In the genomic region with DNA sequence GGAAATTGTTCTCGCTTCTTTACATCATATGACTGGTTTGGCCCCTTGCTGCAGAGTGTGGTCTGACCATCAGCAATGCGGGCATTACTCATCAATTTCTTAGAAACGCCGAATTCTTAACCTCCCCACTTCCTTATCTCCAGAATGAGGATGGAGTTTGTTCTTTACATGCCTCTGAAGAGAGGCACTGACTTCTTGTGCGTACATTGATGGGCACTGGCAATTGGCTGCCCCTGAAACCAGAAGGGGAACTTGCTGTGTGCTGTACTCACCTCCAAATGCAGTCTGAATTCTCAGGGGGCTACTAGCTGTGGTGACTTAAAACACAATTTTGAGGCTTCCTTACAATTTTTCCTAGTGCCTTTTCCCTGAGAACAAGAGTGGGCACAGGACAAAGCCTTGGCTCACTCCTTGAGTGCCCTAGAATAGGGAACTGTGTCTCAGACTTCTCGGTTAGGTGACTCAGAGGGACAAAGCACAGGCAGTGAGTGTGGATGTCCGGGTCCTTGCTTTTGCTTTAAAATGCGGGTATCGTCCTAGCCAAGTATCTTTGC, we compare ENCODE assay signal across 17 mouse cellular contexts.
DNase-seq lines count a peak whose midpoint lies in the region; ATAC-seq and TF ChIP-seq lines count a peak whose summit lies in the region.
"Had no signal": no experiment of that assay in that cellular context is flagged by ENCODE, and none has a peak within 500 bp of the region (broad histone marks: within the 10 kb centered on the region; RNA-seq: fewer than 3 reads in every experiment).

No protein-coding gene starts in this region.

- peak; percentile 48 for ATAC-seq in liver, postnatal 0 days
- no peak for ATAC-seq in liver, embryonic 12.5 days
- ATAC-seq in limb, embryonic 12.5 days (ENCODE audit: insufficient number of reproducible peaks, insufficient read depth, low FRiP score, low TSS enrichment, low read depth), result no peak
- no peak for ATAC-seq in forebrain, embryonic 12.5 days (ENCODE audit: low FRiP score)

- no peak for TF ChIP-seq POLR2A in bone marrow, adult 2 months (IDR thresholded peaks at IDR 0.05; ENCODE audit: borderline replicate concordance, control insufficient read depth, low read depth, low read length)

- WGBS in liver, postnatal 0 days (ENCODE audit: insufficient replicate concordance), result 31% methylated on average over 9 of the region's 9 CpGs
- whole genome bisulfite sequencing in liver, embryonic 12.5 days (ENCODE audit: insufficient replicate concordance), result 31% methylated on average over 9 of the region's 9 CpGs
- WGBS in bone marrow, adult 2 months, result 10% methylated on average over 9 of the region's 9 CpGs
- WGBS in limb, embryonic 12.5 days, result 78% methylated on average over 9 of the region's 9 CpGs
- WGBS in forebrain, embryonic 12.5 days, result 91% methylated on average over 9 of the region's 9 CpGs

- no peaks in the 10 kb centered on the region for H3K9me3 ChIP-seq in liver, postnatal 0 days (ENCODE audit: low read length)
- no peaks in the 10 kb centered on the region for H3K9me3 ChIP-seq in liver, embryonic 12.5 days (replicated peaks)
- H3K9me3 ChIP-seq in limb, embryonic 12.5 days, result no peaks in the 10 kb centered on the region
- H3K9me3 ChIP-seq in megakaryocyte, embryonic 14.5 days, result no peaks in the 10 kb centered on the region
- H3K9me3 ChIP-seq in forebrain, embryonic 12.5 days, result no peaks in the 10 kb centered on the region
- H3K9me3 ChIP-seq: liver, embryonic 13.5 days had no signal

- no peak for TF ChIP-seq EP300 in liver, postnatal 0 days (IDR thresholded peaks at IDR 0.05; ENCODE audit: low read depth)

- H3K9ac ChIP-seq in liver, postnatal 0 days (replicated peaks), result no peak overlapping the region
- no peak overlapping the region for H3K9ac ChIP-seq in liver, embryonic 12.5 days
- H3K9ac ChIP-seq in limb, embryonic 12.5 days (replicated peaks), result no peak overlapping the region
- no peak overlapping the region for H3K9ac ChIP-seq in forebrain, embryonic 12.5 days
- H3K9ac ChIP-seq: liver, embryonic 13.5 days had no signal

- peaks cover 67% of the 10 kb centered on the region for H3K27me3 ChIP-seq in liver, postnatal 0 days (ENCODE audit: insufficient read depth, low read length)
- peaks cover 3% of the 10 kb centered on the region; the same call in 1 of the 2 replicates for H3K27me3 ChIP-seq in liver, embryonic 12.5 days (replicated peaks)
- H3K27me3 ChIP-seq in limb, embryonic 12.5 days, result no peaks in the 10 kb centered on the region
- H3K27me3 ChIP-seq in megakaryocyte, embryonic 14.5 days (replicated peaks), result peaks cover 4% of the 10 kb centered on the region
- H3K27me3 ChIP-seq in forebrain, embryonic 12.5 days, result no peaks in the 10 kb centered on the region
- H3K27me3 ChIP-seq: liver, embryonic 13.5 days had no signal

- peak overlapping the region; percentile 51 for H3K27ac ChIP-seq in liver, postnatal 0 days (ENCODE audit: low read depth)
- no peak overlapping the region for H3K27ac ChIP-seq in liver, embryonic 12.5 days
- H3K27ac ChIP-seq in bone marrow, adult 2 months (ENCODE audit: control insufficient read depth, insufficient read depth, low read depth, low read length, poor library complexity), result peak overlapping the region; percentile 90
- H3K27ac ChIP-seq in limb, embryonic 12.5 days, result peak overlapping the region; percentile 89
- no peak overlapping the region for H3K27ac ChIP-seq in forebrain, embryonic 12.5 days
- H3K27ac ChIP-seq: liver, embryonic 13.5 days; stomach, postnatal 0 days had no signal

- TF ChIP-seq CTCF in liver, postnatal 0 days (IDR thresholded peaks at IDR 0.05; ENCODE audit: low read depth), result no peak
- no peak for TF ChIP-seq CTCF in bone marrow, adult 2 months (IDR thresholded peaks at IDR 0.05; ENCODE audit: control insufficient read depth, insufficient read depth, low read length)

- H3K4me3 ChIP-seq in liver, postnatal 0 days (ENCODE audit: low read depth, low read length), result no peak overlapping the region
- no peak overlapping the region for H3K4me3 ChIP-seq in liver, embryonic 12.5 days
- no peak overlapping the region for H3K4me3 ChIP-seq in bone marrow, adult 2 months (replicated peaks; ENCODE audit: control insufficient read depth, low read depth, low read length)
- no peak overlapping the region for H3K4me3 ChIP-seq in limb, embryonic 12.5 days (replicated peaks)
- H3K4me3 ChIP-seq in megakaryocyte, embryonic 14.5 days (replicated peaks), result peak overlapping the region; percentile 79
- no peak overlapping the region for H3K4me3 ChIP-seq in forebrain, embryonic 12.5 days (replicated peaks)
- H3K4me3 ChIP-seq: liver, embryonic 13.5 days had no signal

- H3K4me1 ChIP-seq in liver, postnatal 0 days (ENCODE audit: insufficient read depth), result peaks cover 12% of the 10 kb centered on the region
- no peaks in the 10 kb centered on the region for H3K4me1 ChIP-seq in liver, embryonic 12.5 days
- peaks cover 12% of the 10 kb centered on the region; the same call in 1 of the 2 replicates for H3K4me1 ChIP-seq in bone marrow, adult 2 months (ENCODE audit: control insufficient read depth, insufficient read depth, low read length)
- H3K4me1 ChIP-seq in limb, embryonic 12.5 days (replicated peaks), result peaks cover 56% of the 10 kb centered on the region
- peaks cover 88% of the 10 kb centered on the region for H3K4me1 ChIP-seq in megakaryocyte, embryonic 14.5 days
- H3K4me1 ChIP-seq in forebrain, embryonic 12.5 days, result peaks cover 15% of the 10 kb centered on the region
- H3K4me1 ChIP-seq: liver, embryonic 13.5 days had no signal

- H3K4me2 ChIP-seq in liver, postnatal 0 days (ENCODE audit: low read depth, low read length), result no peak overlapping the region
- H3K4me2 ChIP-seq in liver, embryonic 12.5 days, result no peak overlapping the region
- peak overlapping the region; percentile 19; the same call in 1 of the 2 replicates for H3K4me2 ChIP-seq in limb, embryonic 12.5 days
- H3K4me2 ChIP-seq in forebrain, embryonic 12.5 days, result no peak overlapping the region
- H3K4me2 ChIP-seq: heart, embryonic 11.5 days; liver, embryonic 13.5 days had no signal

- no peak for DNase-seq in liver, postnatal 0 days
- no peak for DNase-seq in urinary bladder, postnatal 25 days (ENCODE audit: low spot score)
- no peak for DNase-seq in gastrocnemius, adult 18-20 months (ENCODE audit: low spot score)
- DNase-seq: adrenal gland, postnatal 14 days; cerebellum, adult 8-10 months; gastrocnemius, postnatal 25 days; kidney, adult 8-10 months; kidney, postnatal 36 days; liver, embryonic 13.5 days; thymus, postnatal 25 days had no signal

- no peaks in the 10 kb centered on the region for H3K36me3 ChIP-seq in liver, postnatal 0 days (replicated peaks; ENCODE audit: insufficient read depth, low read length)
- no peaks in the 10 kb centered on the region for H3K36me3 ChIP-seq in liver, embryonic 12.5 days
- H3K36me3 ChIP-seq in limb, embryonic 12.5 days, result no peaks in the 10 kb centered on the region
- no peaks in the 10 kb centered on the region for H3K36me3 ChIP-seq in megakaryocyte, embryonic 14.5 days (replicated peaks; ENCODE audit: low read length)
- H3K36me3 ChIP-seq in forebrain, embryonic 12.5 days (replicated peaks), result no peaks in the 10 kb centered on the region
- H3K36me3 ChIP-seq: liver, embryonic 13.5 days had no signal

Comparison
In these comparisons a context has a peak if more than half of its experiments do, and no peak if none do; other contexts are left out.
1. H3K27ac ChIP-seq: peak in liver, postnatal 0 days (single experiment), bone marrow, adult 2 months (single experiment) and limb, embryonic 12.5 days (single experiment); none in liver, embryonic 12.5 days (single experiment) and forebrain, embryonic 12.5 days (single experiment).